Mouse (Mus musculus) kidney, postnatal 0 days (tissue): ENCODE data around the gene Slco4a1. TPM values are rescaled to one million over a fixed set of nuclear protein-coding genes. Genes with fewer than 3 reads are reported as not detected.

Source experiments
- ATAC-seq: fragments of 200-750 bp; cut with Nextera tagmentation; replicated peaks from 2 replicates; pipeline ENCODE4 v1.8.0; 2017; ENCODE audit warnings: low read depth, moderate number of reproducible peaks, moderate TSS enrichment, moderate library complexity; ENCODE audit not compliant: low FRiP score
- DNase-seq: peaks from one replicate; pipeline ENCODE4 v3.0.0-alpha.2; 2016; ENCODE audit warnings: low spot score
- H3K27ac ChIP-seq: fragments of 300-500 bp; sonication (generic); 2 replicates; pipeline ENCODE4 v1.5.1; 2014; ENCODE audit warnings: mild to moderate bottlenecking
- H3K27me3 ChIP-seq: fragments of 300-500 bp; sonication (generic); 2 replicates; pipeline ENCODE4 v1.6.1; 2014; ENCODE audit warnings: low read length, mixed read lengths; ENCODE audit not compliant: insufficient read depth
- H3K36me3 ChIP-seq: fragments of 300-500 bp; sonication (generic); 2 replicates; pipeline ENCODE4 v1.6.1; 2014; ENCODE audit warnings: low read length, mixed read lengths; ENCODE audit not compliant: insufficient read depth
- H3K4me1 ChIP-seq: fragments of 300-500 bp; sonication (generic); replicated peaks from 2 replicates; pipeline ENCODE4 v1.6.1; 2014; ENCODE audit warnings: antibody characterized with exemption, low read length, mixed read lengths; ENCODE audit not compliant: insufficient read depth
- H3K4me2 ChIP-seq: fragments of 300-500 bp; sonication (generic); 2 replicates; pipeline ENCODE4 v1.6.1; 2014; ENCODE audit warnings: mild to moderate bottlenecking, low read length, moderate library complexity, mixed read lengths
- H3K4me3 ChIP-seq: fragments of 300-500 bp; sonication (generic); replicated peaks from 2 replicates; pipeline ENCODE4 v1.5.1; 2014; ENCODE audit warnings: low read depth, low read length
- H3K9ac ChIP-seq: fragments of 300-500 bp; sonication (generic); 2 replicates; pipeline ENCODE4 v1.6.1; 2014; ENCODE audit warnings: low read depth, low read length
- H3K9me3 ChIP-seq: fragments of 300-500 bp; sonication (generic); replicated peaks from 2 replicates; pipeline ENCODE4 v1.6.1; 2016; ENCODE audit warnings: low read length, inconsistent platforms, mixed read lengths
- CTCF ChIP-seq: IDR thresholded peaks from 2 replicates; pipeline ENCODE4 v1.5.1; 2016; ENCODE audit warnings: antibody characterized with exemption, low read depth, mild to moderate bottlenecking, moderate library complexity
- WGBS: fragments of 180-500 bp; shearing (Covaris S2); extraction: QIAGEN DNeasy Blood & Tissue Kit; methylation state at CpG from one replicate; pipeline ENCODE4 v1.1.7; 2014; 5-methylcytosine and 5-hydroxymethylcytosine counted together
- polyA plus RNA-seq: library from polyadenylated mRNA; unstranded; fragments of >200 nt; fragmentation: Nextera tagmentation; extraction: Ambion mirVana; gene quantifications from 2 replicates; pipeline ENCODE4 v1.2.1, GENCODE M21; 2015

Gene Slco4a1
- polyA plus RNA-seq, 1 experiment from 2014 or later, result 11.9 TPM

- Histone ChIP-seq H3K9me3 (no peaks in the 10 kb centered on the region), H3K36me3 (no peaks in the 10 kb centered on the region), H3K27ac (no peak overlapping the region), H3K4me1 (no peaks in the 10 kb centered on the region), H3K27me3 (no peaks in the 10 kb centered on the region), H3K9ac (no peak overlapping the region), H3K4me2 (no peak overlapping the region), H3K4me3 (no peak overlapping the region)
- WGBS, result 33% methylated on average over 17 of the region's 17 CpGs
- DNase-seq (no peak), ATAC-seq (no peak)
- no peak for TF ChIP-seq CTCF
These were observed 32.2 kb downstream of the Slco4a1 start for GRCm38 (mm10) chr2:180488210-180488751.

- H3K9ac ChIP-seq, result no peak overlapping the region
- no peaks in the 10 kb centered on the region for H3K4me1 ChIP-seq
- H3K4me2 ChIP-seq, result no peak overlapping the region
- H3K4me3 ChIP-seq, result no peak overlapping the region
- no peaks in the 10 kb centered on the region for H3K9me3 ChIP-seq
- no peak overlapping the region for H3K27ac ChIP-seq
- no peak for TF ChIP-seq CTCF
- peaks cover 7% of the 10 kb centered on the region; the same call in 1 of the 2 replicates for H3K27me3 ChIP-seq
- H3K36me3 ChIP-seq, result no peaks in the 10 kb centered on the region
- WGBS, result 71% methylated on average over 8 of the region's 8 CpGs
- ATAC-seq (no peak), DNase-seq (no peak)
These were observed 39.9 kb downstream of the Slco4a1 start for GRCm38 (mm10) chr2:180495906-180496305.

GRCm38 (mm10) chr2:180499741-180500140 lies 43.7 kb downstream of the Slco4a1 start, which contains the start of gene Ntsr1:
Gene Ntsr1, plus strand, starts transcription at chr2:180499976.
- under 1% methylated on average over 29 of the region's 30 CpGs for WGBS
- Histone ChIP-seq H3K36me3 (no peaks in the 10 kb centered on the region), H3K27ac (no peak within 1 kb of the TSS), H3K9me3 (no peaks in the 10 kb centered on the region), H3K4me3 (peak within 1 kb of the TSS; percentile 37), H3K27me3 (peaks cover 7% of the 10 kb centered on the region; the same call in 1 of the 2 replicates), H3K9ac (peak within 1 kb of the TSS; percentile 35; the same call in 1 of the 2 replicates), H3K4me2 (peak within 1 kb of the TSS; percentile 66), H3K4me1 (no peaks in the 10 kb centered on the region)
- TF ChIP-seq CTCF, result no peak
- peak; percentile 62 for DNase-seq
- ATAC-seq, result no peak

- no peak for TF ChIP-seq CTCF
- DNase-seq (no peak), ATAC-seq (no peak; the same call in 1 of the 2 replicates)
- Histone ChIP-seq H3K27ac (no peak overlapping the region), H3K9me3 (no peaks in the 10 kb centered on the region), H3K9ac (no peak overlapping the region), H3K4me3 (peak overlapping the region; percentile 37), H3K4me1 (no peaks in the 10 kb centered on the region), H3K36me3 (no peaks in the 10 kb centered on the region), H3K27me3 (peaks cover 7% of the 10 kb centered on the region; the same call in 1 of the 2 replicates), H3K4me2 (peak overlapping the region; percentile 66)
- 31% methylated on average over 13 of the region's 13 CpGs for WGBS
These were observed 44.7 kb downstream of the Slco4a1 start for GRCm38 (mm10) chr2:180500726-180501125.

GRCm38 (mm10) chr2:180501217-180501967 lies 45.3 kb downstream of the Slco4a1 start:
- Histone ChIP-seq H3K9ac (no peak overlapping the region), H3K9me3 (no peaks in the 10 kb centered on the region), H3K36me3 (no peaks in the 10 kb centered on the region), H3K27me3 (peaks cover 7% of the 10 kb centered on the region; the same call in 1 of the 2 replicates), H3K27ac (no peak overlapping the region), H3K4me2 (peak overlapping the region; percentile 66), H3K4me3 (peak overlapping the region; percentile 37; the same call in 1 of the 2 replicates), H3K4me1 (no peaks in the 10 kb centered on the region)
- DNase-seq, result peak; percentile 75
- WGBS, result 33% methylated on average over 9 of the region's 9 CpGs
- no peak for TF ChIP-seq CTCF
- ATAC-seq, result 0 out of 2 replicates have a peak, but pooled peaks have one; percentile 44

- Histone ChIP-seq H3K4me2 (no peak overlapping the region), H3K4me3 (no peak overlapping the region), H3K4me1 (0 out of 2 replicates have a peak, but pooled peaks cover under 1% of the 10 kb centered on the region), H3K27me3 (no peaks in the 10 kb centered on the region), H3K36me3 (no peaks in the 10 kb centered on the region), H3K9ac (no peak overlapping the region), H3K27ac (no peak overlapping the region), H3K9me3 (no peaks in the 10 kb centered on the region)
- TF ChIP-seq CTCF, result no peak
- DNase-seq (no peak), ATAC-seq (no peak)
- 78% methylated on average over 5 of the region's 5 CpGs for WGBS
These were observed 50.2 kb downstream of the Slco4a1 start for GRCm38 (mm10) chr2:180506281-180506680.
